Mouse (Mus musculus): Measurements from ENCODE around the gene Cyfip1. TPM values are rescaled to one million over a fixed set of nuclear protein-coding genes. Genes with fewer than 3 reads are reported as not detected.

Gene Cyfip1
- total and polyA plus RNA-seq, 3 experiments: 17.2 to 36.1 (median 33.8) TPM

- Histone ChIP-seq H3K27ac (no peak overlapping the region), H3K9ac (ENCODE audit: low read depth, low read length) (no peak overlapping the region), H3K27me3 (ENCODE audit: control insufficient read depth, insufficient read depth, low read length) (no peaks in the 10 kb centered on the region), H3K79me2 (replicated peaks; ENCODE audit: control insufficient read depth, insufficient read depth, low read length) (no peaks in the 10 kb centered on the region), H3K4me1 (ENCODE audit: control insufficient read depth, insufficient read depth, low read length) (no peaks in the 10 kb centered on the region), H3K4me3 (no peak overlapping the region), H3K36me3 (ENCODE audit: control insufficient read depth, insufficient read depth, low read length) (peaks cover 5% of the 10 kb centered on the region)
- TF ChIP-seq CTCF (IDR thresholded peaks at IDR 0.05): no peak
- TF ChIP-seq EP300 (IDR thresholded peaks at IDR 0.05; ENCODE audit: insufficient read depth, low read depth, low read length): no peak
- TF ChIP-seq POLR2A (IDR thresholded peaks at IDR 0.05; ENCODE audit: insufficient read depth, low read depth, low read length): no peak
- no peak for DNase-seq
- intact Hi-C loops (cut with DNase I): loop anchor here (10.0 kb wide), 1 partner anchor 405 kb away; no protein-coding TSS in a partner anchor
- WGBS: 80% methylated on average over 2 of the region's 2 CpGs
Measured at GRCm38 (mm10) chr7:55809967-55810366, 31.6 kb upstream of the Cyfip1 start.

- intact Hi-C loops (cut with DNase I): no loop called here
- Histone ChIP-seq H3K36me3 (ENCODE audit: control insufficient read depth, insufficient read depth, low read length) (no peaks in the 10 kb centered on the region; the same call in 1 of the 2 replicates), H3K4me3 (no peak overlapping the region), H3K27me3 (ENCODE audit: control insufficient read depth, insufficient read depth, low read length) (no peaks in the 10 kb centered on the region), H3K79me2 (replicated peaks; ENCODE audit: control insufficient read depth, insufficient read depth, low read length) (no peaks in the 10 kb centered on the region), H3K4me1 (ENCODE audit: control insufficient read depth, insufficient read depth, low read length) (no peaks in the 10 kb centered on the region), H3K9ac (ENCODE audit: low read depth, low read length) (no peak overlapping the region), H3K27ac (no peak overlapping the region)
- DNase-seq: no peak
- 87% methylated on average over 5 of the region's 5 CpGs for WGBS
- no peak for TF ChIP-seq EP300 (IDR thresholded peaks at IDR 0.05; ENCODE audit: insufficient read depth, low read depth, low read length)
- no peak for TF ChIP-seq CTCF (IDR thresholded peaks at IDR 0.05)
- TF ChIP-seq POLR2A (IDR thresholded peaks at IDR 0.05; ENCODE audit: insufficient read depth, low read depth, low read length): no peak
Measured at GRCm38 (mm10) chr7:55824468-55824867, 17.1 kb upstream of the Cyfip1 start.

GRCm38 (mm10) chr7:55827551-55827950 lies 14.0 kb upstream of the Cyfip1 start:
- no peak for DNase-seq
- no peaks in the 10 kb centered on the region; the same call in 1 of the 2 replicates for H3K36me3 ChIP-seq (ENCODE audit: control insufficient read depth, insufficient read depth, low read length)
- no peaks in the 10 kb centered on the region for H3K27me3 ChIP-seq (ENCODE audit: control insufficient read depth, insufficient read depth, low read length)
- no peak for TF ChIP-seq EP300 (IDR thresholded peaks at IDR 0.05; ENCODE audit: insufficient read depth, low read depth, low read length)
- no peak for TF ChIP-seq CTCF (IDR thresholded peaks at IDR 0.05)
- TF ChIP-seq POLR2A (IDR thresholded peaks at IDR 0.05; ENCODE audit: insufficient read depth, low read depth, low read length): no peak
- 90% methylated on average over 9 of the region's 9 CpGs for WGBS
- H3K9ac ChIP-seq (ENCODE audit: low read depth, low read length): no peak overlapping the region
- H3K79me2 ChIP-seq (replicated peaks; ENCODE audit: control insufficient read depth, insufficient read depth, low read length): no peaks in the 10 kb centered on the region
- no peak overlapping the region for H3K27ac ChIP-seq
- H3K4me3 ChIP-seq: no peak overlapping the region
- H3K4me1 ChIP-seq (ENCODE audit: control insufficient read depth, insufficient read depth, low read length): no peaks in the 10 kb centered on the region
- intact Hi-C loops (cut with DNase I): no loop called here

GRCm38 (mm10) chr7:55836877-55837276 lies 4.7 kb upstream of the Cyfip1 start:
- no peak overlapping the region for H3K9ac ChIP-seq (ENCODE audit: low read depth, low read length)
- H3K27ac ChIP-seq: no peak overlapping the region
- no peaks in the 10 kb centered on the region for H3K4me1 ChIP-seq (ENCODE audit: control insufficient read depth, insufficient read depth, low read length)
- H3K79me2 ChIP-seq (replicated peaks; ENCODE audit: control insufficient read depth, insufficient read depth, low read length): no peaks in the 10 kb centered on the region
- WGBS: 77% methylated on average over 4 of the region's 4 CpGs
- no peak for DNase-seq
- H3K4me3 ChIP-seq: no peak overlapping the region
- TF ChIP-seq EP300 (IDR thresholded peaks at IDR 0.05; ENCODE audit: insufficient read depth, low read depth, low read length) (no peak), POLR2A (IDR thresholded peaks at IDR 0.05; ENCODE audit: insufficient read depth, low read depth, low read length) (no peak), CTCF (IDR thresholded peaks at IDR 0.05) (no peak)
- H3K36me3 ChIP-seq (ENCODE audit: control insufficient read depth, insufficient read depth, low read length): no peaks in the 10 kb centered on the region
- intact Hi-C loops (cut with DNase I): no loop called here
- no peaks in the 10 kb centered on the region for H3K27me3 ChIP-seq (ENCODE audit: control insufficient read depth, insufficient read depth, low read length)

GRCm38 (mm10) chr7:55841977-55842503 lies 495 bp downstream of the Cyfip1 start:
- peaks cover 5% of the 10 kb centered on the region for H3K4me1 ChIP-seq (ENCODE audit: control insufficient read depth, insufficient read depth, low read length)
- TF ChIP-seq CTCF (IDR thresholded peaks at IDR 0.05): 0 out of 2 replicates have a peak, but pooled peaks have one; percentile 9
- peak; percentile 74 for TF ChIP-seq POLR2A (IDR thresholded peaks at IDR 0.05; ENCODE audit: insufficient read depth, low read depth, low read length)
- no peak for TF ChIP-seq EP300 (IDR thresholded peaks at IDR 0.05; ENCODE audit: insufficient read depth, low read depth, low read length)
- under 1% methylated on average over 47 of the region's 47 CpGs for WGBS
- H3K9ac ChIP-seq (ENCODE audit: low read depth, low read length): peak overlapping the region; percentile 88
- intact Hi-C loops (cut with DNase I): loop anchor here (2.0 to 5.0 kb wide), 3 partner anchors 35 to 210 kb away; partner anchors contain the start of genes Herc2 and Tubgcp5
- H3K79me2 ChIP-seq (replicated peaks; ENCODE audit: control insufficient read depth, insufficient read depth, low read length): peaks cover 5% of the 10 kb centered on the region; the same call in 1 of the 2 replicates
- H3K27me3 ChIP-seq (ENCODE audit: control insufficient read depth, insufficient read depth, low read length): no peaks in the 10 kb centered on the region
- peak; percentile 92 to 95 for DNase-seq
- H3K27ac ChIP-seq: peak overlapping the region; percentile 89
- peaks cover 4% of the 10 kb centered on the region for H3K36me3 ChIP-seq (ENCODE audit: control insufficient read depth, insufficient read depth, low read length)
- H3K4me3 ChIP-seq: peak overlapping the region; percentile 96

- H3K9ac ChIP-seq (ENCODE audit: low read depth, low read length): peak overlapping the region; percentile 88
- intact Hi-C loops (cut with DNase I): loop anchor here (2.0 to 5.0 kb wide), 3 partner anchors 35 to 210 kb away; partner anchors contain the start of genes Herc2 and Tubgcp5
- peak overlapping the region; percentile 89 for H3K27ac ChIP-seq
- no peak for DNase-seq
- 0 out of 2 replicates have a peak, but pooled peaks have one; percentile 22 for TF ChIP-seq EP300 (IDR thresholded peaks at IDR 0.05; ENCODE audit: insufficient read depth, low read depth, low read length)
- no peak for TF ChIP-seq POLR2A (IDR thresholded peaks at IDR 0.05; ENCODE audit: insufficient read depth, low read depth, low read length)
- TF ChIP-seq CTCF (IDR thresholded peaks at IDR 0.05): no peak
- no peaks in the 10 kb centered on the region for H3K27me3 ChIP-seq (ENCODE audit: control insufficient read depth, insufficient read depth, low read length)
- peaks cover 5% of the 10 kb centered on the region for H3K4me1 ChIP-seq (ENCODE audit: control insufficient read depth, insufficient read depth, low read length)
- WGBS: under 1% methylated on average over 40 of the region's 40 CpGs
- peaks cover 5% of the 10 kb centered on the region; the same call in 1 of the 2 replicates for H3K79me2 ChIP-seq (replicated peaks; ENCODE audit: control insufficient read depth, insufficient read depth, low read length)
- H3K4me3 ChIP-seq: peak overlapping the region; percentile 96
- H3K36me3 ChIP-seq (ENCODE audit: control insufficient read depth, insufficient read depth, low read length): peaks cover 4% of the 10 kb centered on the region
Measured at GRCm38 (mm10) chr7:55842504-55843152, 1.1 kb downstream of the Cyfip1 start.

Measured in heart, adult 2 months (tissue).